Mouse (Mus musculus): ENCODE data around the gene 4931428L18Rik.

- TF ChIP-seq POLR2A (IDR thresholded peaks at IDR 0.05; ENCODE audit: control insufficient read depth in 1 of 2, insufficient read depth in 1 of 2, low read depth in 1 of 2, low read length in 2 of 2, poor library complexity in 1 of 2) (no peak), GATA1 (IDR thresholded peaks at IDR 0.05; ENCODE audit: low read depth, low read length) (no peak; the same call in 1 of the 2 replicates), CTCF (IDR thresholded peaks at IDR 0.05 in 2 of 3, conservative IDR thresholded peaks at IDR 0.05 in 1 of 3; ENCODE audit: control insufficient read depth in 1 of 3, insufficient read depth in 1 of 3, low read depth in 2 of 3, low read length in 3 of 3, poor library complexity in 1 of 3, severe bottlenecking in 1 of 3) (no peak), ZC3H11A (IDR thresholded peaks at IDR 0.05; ENCODE audit: low read depth, low read length) (no peak), MAX (IDR thresholded peaks at IDR 0.05; ENCODE audit: low read length) (no peak), MEF2A (IDR thresholded peaks at IDR 0.05; ENCODE audit: extremely low read depth, insufficient replicate concordance, low read depth, low read length, poor library complexity, severe bottlenecking) (no peak), HCFC1 (IDR thresholded peaks at IDR 0.05; ENCODE audit: low read depth, low read length) (no peak), BHLHE40 (IDR thresholded peaks at IDR 0.05; ENCODE audit: borderline replicate concordance, low read depth, low read length) (no peak), USF1 (IDR thresholded peaks at IDR 0.05; ENCODE audit: low read depth, low read length) (no peak), CHD2 (IDR thresholded peaks at IDR 0.05; ENCODE audit: low read length) (no peak), SMC3 (IDR thresholded peaks at IDR 0.05; ENCODE audit: low read depth, low read length) (no peak)
Observed at GRCm38 (mm10) chr1:30950456-30950835, 272.0 kb downstream of the 4931428L18Rik start.

Measured in MEL (cell line).